Mouse (Mus musculus) midbrain, postnatal 0 days (tissue): ENCODE data around the gene Med27. TPM values are rescaled to one million over a fixed set of nuclear protein-coding genes. Genes with fewer than 3 reads are reported as not detected.

Experiments used
- ATAC-seq: fragments of 200-750 bp; cut with Nextera tagmentation; 2 replicates; pipeline ENCODE4 v1.8.0; 2017; ENCODE audit warnings: moderate number of reproducible peaks, mild to moderate bottlenecking, moderate TSS enrichment, moderate library complexity; ENCODE audit not compliant: low FRiP score
- DNase-seq: peaks from one replicate; pipeline ENCODE4 v3.0.0-alpha.2; 2015; ENCODE audit warnings: low spot score
- H3K27ac ChIP-seq: fragments of 300-500 bp; sonication (generic); 2 replicates; pipeline ENCODE4 v1.5.1; 2014; ENCODE audit warnings: low read depth, mild to moderate bottlenecking, low read length, mixed read lengths
- H3K27me3 ChIP-seq: fragments of 300-500 bp; sonication (generic); 2 replicates; pipeline ENCODE4 v1.6.1; 2014; ENCODE audit warnings: low read length, control low read depth, mixed read lengths; ENCODE audit not compliant: insufficient read depth
- H3K36me3 ChIP-seq: fragments of 300-500 bp; sonication (generic); 2 replicates; pipeline ENCODE4 v1.6.1; 2014; ENCODE audit warnings: low read length, control low read depth, mixed read lengths; ENCODE audit not compliant: insufficient read depth
- H3K4me1 ChIP-seq: fragments of 300-500 bp; sonication (generic); 2 replicates; pipeline ENCODE4 v1.6.1; 2014; ENCODE audit warnings: mild to moderate bottlenecking, control low read depth, antibody characterized with exemption, low read length, mixed read lengths; ENCODE audit not compliant: insufficient read depth
- H3K4me2 ChIP-seq: fragments of 300-500 bp; sonication (generic); 2 replicates; pipeline ENCODE4 v1.6.1; 2014; ENCODE audit warnings: low read depth, mild to moderate bottlenecking, low read length, mixed read lengths; ENCODE audit not compliant: poor library complexity, severe bottlenecking
- H3K4me3 ChIP-seq: fragments of 300-500 bp; sonication (generic); 2 replicates; pipeline ENCODE4 v1.5.1; 2014; ENCODE audit warnings: low read depth, mild to moderate bottlenecking, low read length, moderate library complexity
- H3K9ac ChIP-seq: fragments of 300-500 bp; sonication (generic); replicated peaks from 2 replicates; pipeline ENCODE4 v1.6.1; 2014; ENCODE audit warnings: mild to moderate bottlenecking, low read length, moderate library complexity, mixed read lengths; ENCODE audit not compliant: poor library complexity, severe bottlenecking
- H3K9me3 ChIP-seq: fragments of 300-500 bp; sonication (generic); 2 replicates; pipeline ENCODE4 v1.6.1; 2016; ENCODE audit warnings: low read length, control low read depth
- CTCF ChIP-seq: IDR thresholded peaks from 2 replicates; pipeline ENCODE4 v1.5.1; 2016; ENCODE audit warnings: antibody characterized with exemption, mild to moderate bottlenecking
- WGBS: fragments of 180-500 bp; shearing (Covaris S2); extraction: QIAGEN DNeasy Blood & Tissue Kit; methylation state at CpG from one replicate; pipeline ENCODE4 v1.1.7; 2014; 5-methylcytosine and 5-hydroxymethylcytosine counted together
- polyA plus RNA-seq: library from polyadenylated mRNA; unstranded; fragments of >200 nt; fragmentation: Nextera tagmentation; extraction: Ambion mirVana; gene quantifications from 2 replicates; pipeline ENCODE4 v1.2.1, GENCODE M21; 2015
- total RNA-seq: library from RNA; depleted of rRNA; stranded (reverse); fragments of >200 nt; gene quantifications from 2 replicates; pipeline ENCODE4 v1.2.3, GENCODE M21; 2014

The Med27 gene
- total and polyA plus RNA-seq, 2 experiments from 2014 or later = 58.0 to 65.0 TPM

DNA sequence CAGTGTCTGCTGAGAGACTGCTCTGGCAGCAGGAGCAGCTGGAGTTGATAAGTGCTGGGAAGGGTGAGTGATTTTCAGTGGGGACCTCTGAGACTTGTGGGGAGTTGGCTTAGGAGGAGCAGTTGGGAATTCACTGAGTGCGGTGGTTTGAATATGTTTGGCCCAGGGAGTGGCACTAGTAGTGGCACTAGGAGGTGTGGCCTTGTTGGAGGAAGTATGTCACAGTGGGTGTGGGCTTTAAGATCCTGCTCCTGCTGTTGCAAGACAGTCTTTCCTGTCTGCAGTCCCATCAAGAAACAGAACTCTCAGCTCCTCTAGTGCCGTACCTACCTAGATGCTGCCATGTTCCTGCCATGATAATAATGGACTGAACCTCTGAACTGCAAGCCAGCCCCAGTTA lies 115.2 kb downstream of the Med27 start:
- no peaks in the 10 kb centered on the region for H3K9me3 ChIP-seq
- H3K27me3 ChIP-seq = no peaks in the 10 kb centered on the region
- WGBS = 97% methylated on average over 2 of the region's 2 CpGs
- H3K4me3 ChIP-seq = no peak overlapping the region
- no peaks in the 10 kb centered on the region for H3K36me3 ChIP-seq
- no peak for TF ChIP-seq CTCF
- ATAC-seq = no peak
- DNase-seq = no peak
- no peak overlapping the region for H3K4me2 ChIP-seq
- peaks cover 5% of the 10 kb centered on the region; the same call in 1 of the 2 replicates for H3K4me1 ChIP-seq
- H3K9ac ChIP-seq = no peak overlapping the region
- no peak overlapping the region for H3K27ac ChIP-seq

DNA sequence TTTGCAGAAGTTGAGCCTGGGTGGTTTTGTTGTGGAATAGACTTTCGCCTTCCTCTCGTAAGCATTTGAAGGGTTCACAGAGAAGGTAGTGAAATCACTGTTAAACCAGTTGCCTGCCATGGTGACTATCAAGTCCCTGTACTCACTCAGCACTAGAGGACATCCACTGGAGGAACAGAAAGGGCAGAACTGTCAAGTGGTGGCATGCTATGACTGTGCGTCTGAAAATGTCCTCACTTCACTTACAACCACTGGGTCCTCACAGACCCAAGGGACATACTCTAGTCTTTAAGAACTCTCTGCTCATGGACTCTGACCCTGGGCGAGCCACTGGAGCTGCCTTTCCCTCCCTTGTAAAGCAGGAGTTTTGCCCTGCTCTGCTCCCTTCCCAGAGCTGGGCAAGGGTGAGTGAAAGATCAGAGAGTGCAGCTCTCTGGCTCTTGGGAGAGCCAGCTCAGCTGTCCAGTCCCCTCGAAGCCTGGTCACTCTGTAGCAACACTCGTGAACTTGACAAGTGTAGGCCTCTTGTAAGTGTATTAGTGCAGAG lies 116.5 kb downstream of the Med27 start:
- WGBS = 93% methylated on average over 6 of the region's 6 CpGs
- Histone ChIP-seq H3K9me3 (no peaks in the 10 kb centered on the region), H3K9ac (no peak overlapping the region), H3K27ac (no peak overlapping the region), H3K4me2 (no peak overlapping the region), H3K36me3 (no peaks in the 10 kb centered on the region), H3K4me3 (no peak overlapping the region), H3K27me3 (no peaks in the 10 kb centered on the region), H3K4me1 (peaks cover 5% of the 10 kb centered on the region; the same call in 1 of the 2 replicates)
- no peak for TF ChIP-seq CTCF
- DNase-seq = no peak
- no peak for ATAC-seq

- 36% methylated on average over 9 of the region's 9 CpGs for WGBS
- H3K27ac ChIP-seq = peak overlapping the region; percentile 62; the same call in 1 of the 2 replicates
- no peak overlapping the region for H3K4me3 ChIP-seq
- H3K4me2 ChIP-seq = no peak overlapping the region
- H3K4me1 ChIP-seq = peaks cover 8% of the 10 kb centered on the region; the same call in 1 of the 2 replicates
- ATAC-seq (peak; percentile 47; the same call in 1 of the 2 replicates), DNase-seq (peak; percentile 91)
- no peaks in the 10 kb centered on the region for H3K36me3 ChIP-seq
- H3K27me3 ChIP-seq = no peaks in the 10 kb centered on the region
- no peak overlapping the region for H3K9ac ChIP-seq
- no peaks in the 10 kb centered on the region for H3K9me3 ChIP-seq
- no peak for TF ChIP-seq CTCF
Observed at GRCm38 (mm10) chr2:29464851-29465648, 118.4 kb downstream of the Med27 start.

- no peak overlapping the region for H3K4me3 ChIP-seq
- DNase-seq (no peak), ATAC-seq (no peak)
- H3K4me2 ChIP-seq = no peak overlapping the region
- no peaks in the 10 kb centered on the region for H3K27me3 ChIP-seq
- peaks cover 8% of the 10 kb centered on the region; the same call in 1 of the 2 replicates for H3K4me1 ChIP-seq
- no peaks in the 10 kb centered on the region for H3K36me3 ChIP-seq
- WGBS = 34% methylated on average over 3 of the region's 3 CpGs
- peak overlapping the region; percentile 62; the same call in 1 of the 2 replicates for H3K27ac ChIP-seq
- no peak for TF ChIP-seq CTCF
- H3K9me3 ChIP-seq = no peaks in the 10 kb centered on the region
- H3K9ac ChIP-seq = no peak overlapping the region
Observed at GRCm38 (mm10) chr2:29465649-29466137, 119.1 kb downstream of the Med27 start.

GRCm38 (mm10) chr2:29466396-29466795 lies 119.8 kb downstream of the Med27 start:
- no peaks in the 10 kb centered on the region for H3K9me3 ChIP-seq
- H3K36me3 ChIP-seq = no peaks in the 10 kb centered on the region
- no peak overlapping the region for H3K4me2 ChIP-seq
- TF ChIP-seq CTCF = no peak
- H3K9ac ChIP-seq = no peak overlapping the region
- no peak for DNase-seq
- H3K27ac ChIP-seq = no peak overlapping the region
- no peak overlapping the region for H3K4me3 ChIP-seq
- peaks cover 8% of the 10 kb centered on the region; the same call in 1 of the 2 replicates for H3K4me1 ChIP-seq
- no peak for ATAC-seq
- 87% methylated on average over 4 of the region's 4 CpGs for WGBS
- H3K27me3 ChIP-seq = no peaks in the 10 kb centered on the region

GRCm38 (mm10) chr2:29468517-29468936 lies 121.9 kb downstream of the Med27 start:
- DNase-seq (peak; percentile 50), ATAC-seq (no peak)
- H3K36me3 ChIP-seq = no peaks in the 10 kb centered on the region
- no peak overlapping the region for H3K9ac ChIP-seq
- 69% methylated on average over 15 of the region's 15 CpGs for WGBS
- peaks cover 8% of the 10 kb centered on the region; the same call in 1 of the 2 replicates for H3K4me1 ChIP-seq
- H3K27ac ChIP-seq = peak overlapping the region; percentile 40; the same call in 1 of the 2 replicates
- no peak overlapping the region for H3K4me3 ChIP-seq
- no peaks in the 10 kb centered on the region for H3K27me3 ChIP-seq
- no peak for TF ChIP-seq CTCF
- H3K9me3 ChIP-seq = no peaks in the 10 kb centered on the region
- H3K4me2 ChIP-seq = no peak overlapping the region
